Mouse (Mus musculus) cerebellum, adult 18-20 months (tissue): ENCODE data around the gene Gmeb1.

Experiments used
- DNase-seq, 2 experiments: peaks; one replicate each; pipeline ENCODE4 v3.0.0; 2021

Gene Gmeb1

DNA sequence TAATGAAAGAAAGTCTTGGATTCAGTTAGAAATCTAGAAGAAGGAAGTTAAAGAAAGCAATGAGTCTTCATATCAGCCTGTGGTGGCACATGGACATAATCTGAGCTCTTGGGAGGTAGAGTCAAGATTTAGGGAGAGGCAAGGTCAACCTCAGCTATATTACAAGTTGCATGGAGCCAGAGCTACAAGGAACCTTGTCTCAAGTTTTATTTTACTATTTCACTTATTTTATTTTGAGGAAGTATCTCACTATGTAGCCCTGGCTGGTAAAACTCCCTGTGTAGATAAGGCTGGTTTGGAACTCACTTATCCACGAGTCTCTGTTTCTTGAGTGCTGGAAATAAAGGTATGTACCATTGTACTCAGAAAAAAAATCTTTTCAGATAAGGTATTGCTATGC, 44.8 kb downstream of the Gmeb1 start:
- DNase-seq: no peak

- no peak for DNase-seq
Measured at GRCm38 (mm10) chr4:132214847-132215246, 46.6 kb downstream of the Gmeb1 start.

- DNase-seq: peak; percentile 92 to 99
Measured at GRCm38 (mm10) chr4:132211953-132212734, 49.3 kb downstream of the Gmeb1 start, which contains the start of gene Ythdf2. Gene Ythdf2, minus strand, starts transcription at chr4:132212303.

- peak; percentile 4 to 19 for DNase-seq
Measured at GRCm38 (mm10) chr4:132211091-132211942, 50.1 kb downstream of the Gmeb1 start.

- no peak for DNase-seq
Measured at GRCm38 (mm10) chr4:132210325-132210724, 51.1 kb downstream of the Gmeb1 start.

DNA sequence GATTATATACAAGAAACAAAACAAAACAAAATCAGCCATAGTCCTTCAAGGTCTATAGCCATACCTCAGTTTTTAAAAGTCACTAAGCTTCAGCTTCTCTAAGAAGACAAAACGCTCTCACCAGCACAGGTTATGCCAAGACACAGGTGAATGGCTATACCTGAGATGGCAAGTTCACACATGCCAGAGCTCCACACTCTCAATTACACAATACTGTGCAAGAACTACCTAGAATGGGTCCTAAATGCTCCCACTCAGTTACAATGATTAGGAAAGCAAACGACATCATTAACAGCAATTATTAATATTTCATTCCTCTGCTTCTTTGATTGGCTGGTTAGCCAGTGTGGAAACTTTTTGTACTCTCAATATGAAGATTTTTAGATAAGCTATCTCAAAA, 52.1 kb downstream of the Gmeb1 start:
- no peak for DNase-seq

DNA sequence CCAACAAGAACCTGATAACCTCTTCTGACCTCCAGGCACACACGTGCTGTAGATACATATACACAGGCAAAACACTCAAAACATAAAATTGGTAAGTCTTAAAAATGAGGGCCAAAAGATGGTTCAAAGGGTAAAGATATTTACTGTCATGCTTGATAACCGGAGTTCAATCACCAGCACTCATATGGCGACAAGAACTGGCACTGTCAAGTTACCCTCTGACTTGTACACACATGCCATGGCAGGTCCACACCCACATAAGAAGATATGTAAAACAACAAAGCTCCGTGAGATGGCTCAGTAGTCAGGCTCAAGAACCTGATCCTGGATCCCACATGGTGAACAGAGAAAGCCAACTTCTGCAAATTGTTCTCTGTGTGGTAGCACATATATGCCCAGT, 54.1 kb downstream of the Gmeb1 start:
- DNase-seq: no peak

DNA sequence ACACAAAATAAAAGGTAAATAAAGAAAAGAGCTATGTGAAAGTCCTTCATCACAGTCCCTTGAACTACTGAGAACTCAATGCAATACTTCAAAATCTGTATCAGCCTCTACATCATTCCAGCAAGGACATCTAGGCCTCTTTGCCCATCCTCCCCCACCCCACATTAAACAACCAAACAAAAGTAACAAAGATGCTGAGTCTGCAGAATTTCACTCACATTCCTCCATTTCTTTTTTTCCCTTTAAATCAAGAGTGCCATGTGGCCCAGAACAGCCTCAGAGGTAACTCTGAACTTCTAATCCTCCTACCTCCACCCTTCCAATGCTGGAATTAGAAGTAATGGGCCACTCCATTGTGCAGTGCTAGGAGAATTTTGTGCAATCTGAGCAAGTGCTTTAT, 62.6 kb downstream of the Gmeb1 start:
- no peak for DNase-seq

GRCm38 (mm10) chr4:132198285-132198712, 63.1 kb downstream of the Gmeb1 start:
- DNase-seq: peak in 1 of 2 experiments; percentile 19

DNA sequence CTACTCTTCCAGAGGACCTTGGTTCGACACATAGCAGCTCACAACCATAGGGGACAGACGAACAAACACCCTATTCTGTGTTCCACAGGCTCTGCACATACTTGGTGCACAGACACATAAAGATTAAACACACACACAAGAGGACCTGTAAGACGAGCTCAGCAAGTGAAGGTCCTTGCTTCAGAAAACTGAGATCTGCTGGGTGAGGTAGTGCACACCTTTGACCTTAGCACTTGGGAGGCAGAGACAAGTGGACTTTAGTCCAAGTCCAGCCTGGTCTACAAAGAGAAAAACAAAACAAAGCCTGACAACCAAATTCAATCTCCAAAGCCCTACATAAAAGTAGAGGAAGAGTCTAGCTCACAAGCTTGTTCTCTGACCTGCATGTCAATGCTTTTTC, 66.4 kb downstream of the Gmeb1 start:
- no peak for DNase-seq

DNA sequence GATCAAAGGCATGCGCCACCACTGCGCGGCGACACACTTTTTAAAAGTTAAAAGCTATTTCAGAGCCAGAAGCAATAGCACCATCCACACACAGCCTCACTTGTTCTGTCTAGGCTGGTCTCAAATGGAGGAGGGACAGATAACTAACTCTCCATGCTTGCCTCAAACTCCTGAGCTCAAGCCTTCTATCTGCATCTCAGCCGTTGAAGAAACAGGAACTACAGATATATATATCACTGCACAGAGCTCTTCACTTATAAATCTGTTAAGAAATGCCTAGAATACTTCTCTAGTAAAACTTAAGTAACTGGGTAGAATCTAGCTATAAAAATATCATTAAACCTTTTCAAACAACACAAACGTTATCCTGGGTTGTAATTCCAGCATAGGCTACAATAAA, 67.0 kb downstream of the Gmeb1 start:
- no peak for DNase-seq

DNA sequence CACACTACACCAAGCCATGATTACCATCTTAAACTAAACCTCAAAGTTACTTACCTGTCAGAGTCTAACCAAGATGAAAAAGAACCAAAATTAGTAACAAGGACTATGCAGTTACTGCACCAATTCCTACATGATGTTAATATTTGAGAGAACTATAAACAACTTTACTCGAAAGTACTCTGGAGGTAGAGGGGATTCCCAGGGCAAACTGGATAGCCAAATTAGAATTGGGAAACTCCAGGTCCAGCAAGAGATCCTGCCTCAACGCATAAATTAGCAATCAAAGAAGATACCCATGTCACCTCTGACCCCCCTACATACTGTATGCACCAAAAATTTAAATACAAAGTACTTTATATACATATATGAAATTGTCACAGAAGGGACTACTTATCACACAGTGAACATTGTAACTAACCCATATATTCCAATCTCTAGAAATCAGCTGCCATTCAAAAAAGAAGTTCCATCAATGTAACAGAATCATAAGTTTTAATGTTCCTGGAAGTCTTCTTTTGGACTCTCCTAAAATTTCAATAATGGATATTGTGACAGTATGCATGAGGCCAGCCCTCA, 73.5 kb downstream of the Gmeb1 start:
- no peak for DNase-seq

DNA sequence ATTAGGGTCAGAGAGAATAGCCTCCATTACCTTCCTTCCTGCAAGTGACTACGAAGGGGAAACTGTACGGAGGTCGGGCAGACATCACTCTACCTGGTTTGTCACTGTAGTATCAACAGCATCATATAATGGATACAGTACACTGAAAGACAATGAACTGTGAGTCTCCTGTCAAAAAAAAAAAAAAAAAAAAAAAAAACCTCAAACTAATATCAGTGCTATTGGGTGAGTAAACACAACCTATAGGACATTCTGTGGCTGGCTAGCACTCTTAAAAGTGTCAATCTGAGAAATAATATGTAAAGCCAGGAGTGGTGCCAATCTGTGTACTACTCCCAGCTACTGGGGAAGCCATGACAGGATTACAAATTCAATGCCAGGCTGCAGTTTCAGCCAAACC, 78.2 kb downstream of the Gmeb1 start:
- no peak for DNase-seq

GRCm38 (mm10) chr4:132181721-132182658, 79.4 kb downstream of the Gmeb1 start:
- DNase-seq: no peak

GRCm38 (mm10) chr4:132180710-132181109, 80.7 kb downstream of the Gmeb1 start:
- peak; percentile 34 to 52 for DNase-seq

DNA sequence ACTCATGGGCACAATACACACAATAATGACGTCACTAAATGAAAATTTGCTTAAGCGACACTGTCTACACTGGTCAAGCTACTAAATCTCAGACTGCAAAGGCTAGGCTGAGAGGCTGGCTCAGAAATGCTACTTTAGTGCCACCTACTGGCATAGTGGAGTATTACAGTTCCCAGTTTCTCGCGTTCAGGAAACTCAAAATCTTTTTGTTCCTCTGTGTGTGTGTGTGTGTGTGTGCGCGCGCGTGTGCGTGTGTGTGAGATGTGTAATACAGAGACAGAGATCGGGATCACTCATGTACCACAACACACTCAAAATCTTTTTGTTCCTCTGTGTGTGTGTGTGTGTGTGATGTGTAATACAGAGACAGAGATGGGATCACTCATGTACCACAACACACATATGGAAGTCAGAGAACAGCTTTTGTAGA, 82.8 kb downstream of the Gmeb1 start:
- DNase-seq: peak; percentile 61 to 77

DNA sequence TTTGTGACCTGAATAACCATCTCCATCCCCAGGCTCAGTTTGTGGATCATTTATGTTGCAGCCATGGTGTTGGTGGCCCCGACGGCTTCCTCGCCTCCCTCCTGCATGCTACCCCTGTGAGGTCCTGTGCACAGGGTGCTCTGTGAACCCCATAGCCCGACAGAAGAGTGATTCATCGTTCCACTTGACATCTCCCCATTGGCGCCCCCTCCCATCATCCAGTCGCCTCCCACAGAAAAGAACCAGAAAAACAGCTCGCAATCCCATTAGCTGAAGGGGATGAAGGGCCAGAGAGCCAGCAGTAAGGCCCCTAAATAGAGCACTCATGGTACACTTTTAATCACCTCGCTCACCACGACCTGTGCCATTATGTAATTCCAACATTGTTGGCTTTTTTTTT, 84.9 kb downstream of the Gmeb1 start:
- no peak for DNase-seq
